Mouse (Mus musculus) heart, adult 2 months (tissue): ENCODE results near the gene Lrfn3.

Experiments
- CTCF ChIP-seq: fragments of 200-600 bp; IDR thresholded peaks from 2 replicates; pipeline ENCODE4 v1.8.1; 2022; ENCODE audit warnings: antibody characterized with exemption, mild to moderate bottlenecking, moderate library complexity
- EP300 ChIP-seq: fragments of 200-500 bp; IDR thresholded peaks from 2 replicates; pipeline ENCODE4 v1.6.1; 2011; ENCODE audit warnings: low read depth, low read length, control low read depth; ENCODE audit not compliant: insufficient read depth
- POLR2A ChIP-seq: fragments of 200-500 bp; IDR thresholded peaks from 2 replicates; pipeline ENCODE4 v1.6.1; 2011; ENCODE audit warnings: mild to moderate bottlenecking, low read depth, low read length, control low read depth; ENCODE audit not compliant: insufficient read depth

DNA sequence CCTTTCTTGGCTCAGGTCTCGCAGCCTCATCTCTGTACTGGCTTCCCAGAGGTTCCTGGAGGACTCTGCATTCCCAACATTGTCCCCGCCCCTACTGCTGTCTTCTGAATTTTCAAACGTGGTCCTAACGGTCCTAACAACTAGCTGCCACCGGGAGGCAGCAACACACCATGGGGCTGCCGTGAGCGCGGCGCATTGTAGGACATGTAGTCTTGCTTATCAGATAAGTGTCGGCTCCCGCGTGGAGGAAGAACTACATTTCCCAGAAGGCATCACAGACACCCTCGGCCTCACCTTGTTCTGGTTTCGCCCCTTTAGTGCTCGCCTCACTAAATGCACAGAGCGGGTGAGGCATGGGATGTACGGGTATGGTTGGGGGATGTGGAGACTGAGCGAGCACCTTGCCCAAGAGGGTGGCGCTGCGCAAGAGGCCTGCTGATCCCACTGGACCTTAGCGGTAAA is 11.0 kb upstream of the Lrfn3 start:
- peak; percentile 98 for TF ChIP-seq CTCF
- no peak for TF ChIP-seq POLR2A
- TF ChIP-seq EP300, result peak; percentile 86
